Mouse (Mus musculus) forebrain, embryonic 14.5 days (tissue): Measurements from ENCODE around the gene Dpep3. TPM values are rescaled to one million over a fixed set of nuclear protein-coding genes. Genes with fewer than 3 reads are reported as not detected.

Source experiments
- ATAC-seq: fragments of 200-750 bp; cut with Nextera tagmentation; 2 replicates; pipeline ENCODE4 v1.8.0; 2017; ENCODE audit warnings: mild to moderate bottlenecking, moderate library complexity
- DNase-seq: peaks from one replicate; pipeline ENCODE4 v3.0.0-alpha.2; 2015; ENCODE audit warnings: low spot score
- H3K27ac ChIP-seq: fragments of 300-500 bp; sonication (generic); 2 replicates; pipeline ENCODE4 v1.5.1; 2014; ENCODE audit warnings: low read depth, mild to moderate bottlenecking, control low read depth, low read length, moderate library complexity
- H3K27me3 ChIP-seq: fragments of 300-500 bp; sonication (generic); replicated peaks from 2 replicates; pipeline ENCODE4 v1.6.1; 2014; ENCODE audit warnings: low read length, control low read depth, mixed read lengths; ENCODE audit not compliant: control insufficient read depth, insufficient read depth
- H3K36me3 ChIP-seq: fragments of 300-500 bp; sonication (generic); 2 replicates; pipeline ENCODE4 v1.6.1; 2014; ENCODE audit warnings: low read length, control low read depth; ENCODE audit not compliant: control insufficient read depth, insufficient read depth
- H3K4me1 ChIP-seq: fragments of 300-500 bp; sonication (generic); 2 replicates; pipeline ENCODE4 v1.6.1; 2014; ENCODE audit warnings: antibody characterized with exemption, low read length, control low read depth; ENCODE audit not compliant: control insufficient read depth, insufficient read depth
- H3K4me2 ChIP-seq: fragments of 300-500 bp; sonication (generic); 2 replicates; pipeline ENCODE4 v1.6.1; 2014; ENCODE audit warnings: mild to moderate bottlenecking, control low read depth, low read length
- H3K4me3 ChIP-seq: fragments of 300-500 bp; sonication (generic); 2 replicates; pipeline ENCODE4 v1.5.1; 2014; ENCODE audit warnings: low read depth, low read length, control low read depth
- H3K9ac ChIP-seq: fragments of 300-500 bp; sonication (generic); 2 replicates; pipeline ENCODE4 v1.6.1; 2014; ENCODE audit warnings: mild to moderate bottlenecking, low read length, control low read depth, moderate library complexity
- H3K9me3 ChIP-seq: fragments of 300-500 bp; sonication (generic); replicated peaks from 2 replicates; pipeline ENCODE4 v1.6.1; 2016; ENCODE audit warnings: low read length, control low read depth, mixed read lengths; ENCODE audit not compliant: control insufficient read depth
- WGBS: fragments of 180-500 bp; shearing (Covaris S2); extraction: QIAGEN DNeasy Blood & Tissue Kit; methylation state at CpG from one replicate; pipeline ENCODE4 v1.1.7; 2014; 5-methylcytosine and 5-hydroxymethylcytosine counted together
- polyA plus RNA-seq: library from polyadenylated mRNA; unstranded; fragments of >200 nt; fragmentation: Nextera tagmentation; extraction: Ambion mirVana; gene quantifications from 2 replicates; pipeline ENCODE4 v1.2.1, GENCODE M21; 2014

The Dpep3 gene
- polyA plus RNA-seq, 1 experiment from 2014 or later = not detected

DNA sequence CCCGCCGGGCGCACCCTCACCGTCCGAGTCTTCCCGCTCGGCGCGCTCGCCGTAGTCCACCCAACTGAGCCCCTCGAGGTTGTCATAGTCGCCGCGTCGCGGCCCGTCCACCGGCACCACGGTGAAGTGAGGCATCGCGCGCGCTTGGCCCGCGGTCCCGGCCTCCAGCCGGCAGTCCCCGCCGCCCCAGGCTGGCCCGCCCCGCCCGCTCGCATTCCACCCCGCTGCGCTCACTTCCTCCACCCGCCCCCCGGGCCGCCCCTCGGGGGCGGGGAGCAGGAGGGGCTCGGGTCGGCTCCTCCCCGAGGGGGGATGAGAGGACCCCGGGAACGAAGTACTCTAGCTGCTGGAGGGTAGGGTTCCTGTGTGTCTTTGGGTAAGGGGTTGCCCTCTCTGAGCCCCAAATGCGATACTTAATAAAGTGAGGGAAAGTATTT, 13.3 kb downstream of the Dpep3 start, which contains the start of gene Slc12a4:
TSS of gene Slc12a4 (minus strand) at position 193 of the 437 bp plus-strand sequence.
- Histone ChIP-seq H3K36me3 (no peaks in the 10 kb centered on the region), H3K27ac (no peak within 1 kb of the TSS), H3K9ac (peak within 1 kb of the TSS; percentile 55), H3K4me3 (peak within 1 kb of the TSS; percentile 44), H3K4me2 (peak within 1 kb of the TSS; percentile 63), H3K9me3 (no peaks in the 10 kb centered on the region), H3K4me1 (no peaks in the 10 kb centered on the region), H3K27me3 (peaks cover 12% of the 10 kb centered on the region)
- peak; percentile 90 for ATAC-seq
- DNase-seq = peak; percentile 70
- WGBS = under 1% methylated on average over 47 of the region's 47 CpGs

- no peaks in the 10 kb centered on the region for H3K9me3 ChIP-seq
- H3K27me3 ChIP-seq = peaks cover 12% of the 10 kb centered on the region
- no peak overlapping the region for H3K27ac ChIP-seq
- peak overlapping the region; percentile 44 for H3K4me3 ChIP-seq
- H3K36me3 ChIP-seq = no peaks in the 10 kb centered on the region
- H3K4me1 ChIP-seq = no peaks in the 10 kb centered on the region
- H3K9ac ChIP-seq = peak overlapping the region; percentile 55
- 3% methylated on average over 39 of the region's 40 CpGs for WGBS
- peak overlapping the region; percentile 63 for H3K4me2 ChIP-seq
- DNase-seq (peak; percentile 16), ATAC-seq (peak; percentile 82)
Observed at GRCm38 (mm10) chr8:105965266-105965904, 13.8 kb downstream of the Dpep3 start.

DNA sequence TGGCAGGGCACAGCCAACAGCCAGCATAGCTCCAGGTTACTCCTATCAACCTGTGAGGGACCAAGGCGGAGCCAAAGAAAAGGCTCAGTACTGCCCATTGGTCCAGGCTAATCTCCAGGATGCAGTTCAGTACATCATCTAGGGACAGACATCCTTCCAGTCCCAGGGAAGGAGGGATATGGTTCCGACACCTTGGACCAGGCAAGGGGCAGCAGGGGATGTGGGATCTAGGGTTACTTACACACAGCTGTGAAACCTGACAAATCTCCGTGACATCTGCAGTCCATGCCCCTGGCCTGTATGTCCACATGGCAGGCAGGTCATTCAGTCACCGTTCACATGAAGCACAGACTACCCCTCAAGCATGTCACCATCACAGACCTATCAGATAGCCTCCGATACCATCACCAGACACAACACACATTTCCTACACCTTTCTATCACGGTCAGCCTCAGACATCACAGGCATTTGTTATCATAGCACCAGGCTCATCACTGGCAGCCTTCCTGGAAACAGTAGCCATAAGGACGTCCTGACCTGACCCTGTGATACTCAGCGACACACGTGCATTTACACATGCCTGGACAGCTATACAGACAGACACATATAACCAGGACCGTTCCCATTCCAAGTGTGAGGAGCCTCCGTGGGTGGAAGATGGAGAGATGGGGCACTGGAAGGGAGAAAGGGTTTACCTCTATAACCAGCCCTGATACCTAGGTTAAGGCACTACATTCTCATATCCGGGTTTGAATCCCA, 14.5 kb downstream of the Dpep3 start:
- DNase-seq (no peak), ATAC-seq (no peak)
- WGBS = 72% methylated on average over 12 of the region's 12 CpGs
- H3K4me2 ChIP-seq = peak overlapping the region; percentile 63
- H3K36me3 ChIP-seq = no peaks in the 10 kb centered on the region
- H3K27me3 ChIP-seq = peaks cover 12% of the 10 kb centered on the region
- no peak overlapping the region; the same call in 1 of the 2 replicates for H3K4me3 ChIP-seq
- no peaks in the 10 kb centered on the region for H3K4me1 ChIP-seq
- no peak overlapping the region for H3K9ac ChIP-seq
- no peak overlapping the region for H3K27ac ChIP-seq
- no peaks in the 10 kb centered on the region for H3K9me3 ChIP-seq

DNA sequence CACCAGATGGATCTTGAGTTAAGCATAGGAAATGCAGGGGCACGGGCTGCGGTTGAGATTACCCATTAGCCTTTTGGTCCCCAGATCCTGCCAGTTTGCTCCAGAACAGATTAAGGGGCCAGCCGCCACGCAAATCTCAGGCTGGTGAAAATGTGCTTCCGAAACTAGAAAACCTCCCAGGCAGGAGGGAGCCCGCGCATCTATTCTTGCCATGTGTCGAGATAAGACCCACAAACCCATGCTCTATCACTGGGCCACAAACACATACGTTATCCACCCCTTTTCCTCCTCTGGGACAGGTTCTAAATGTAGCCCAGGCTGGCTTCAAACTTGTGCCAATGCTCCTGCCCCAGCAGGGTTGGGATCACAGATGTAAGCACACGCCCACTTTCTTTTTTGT, 17.7 kb downstream of the Dpep3 start:
- 90% methylated on average over 10 of the region's 10 CpGs for WGBS
- no peak overlapping the region for H3K9ac ChIP-seq
- H3K4me3 ChIP-seq = no peak overlapping the region
- H3K36me3 ChIP-seq = no peaks in the 10 kb centered on the region
- no peak overlapping the region for H3K27ac ChIP-seq
- no peaks in the 10 kb centered on the region for H3K9me3 ChIP-seq
- H3K27me3 ChIP-seq = peaks cover 6% of the 10 kb centered on the region; the same call in 1 of the 2 replicates
- no peak overlapping the region for H3K4me2 ChIP-seq
- DNase-seq = no peak
- H3K4me1 ChIP-seq = no peaks in the 10 kb centered on the region
- ATAC-seq = no peak

DNA sequence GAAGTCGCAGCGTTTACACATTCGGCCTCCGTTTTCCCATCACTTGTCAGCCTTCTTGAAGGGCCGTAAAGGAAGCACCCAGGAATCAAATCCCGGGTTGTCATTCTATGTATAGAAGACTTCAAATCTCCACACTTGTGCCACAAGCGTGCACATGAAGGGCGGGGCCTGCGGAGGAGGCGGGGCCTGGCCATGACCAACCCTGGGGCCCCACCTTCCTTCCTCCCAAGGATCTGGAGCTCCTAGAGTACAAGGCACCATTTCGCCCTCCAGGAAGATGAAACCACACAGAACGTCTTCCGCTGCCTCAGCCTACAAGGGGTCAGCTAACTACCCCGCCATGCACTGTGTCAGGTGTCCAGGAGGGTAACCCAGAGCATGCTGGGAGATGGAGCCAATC, 18.1 kb downstream of the Dpep3 start:
- DNase-seq (no peak), ATAC-seq (no peak)
- H3K4me1 ChIP-seq = no peaks in the 10 kb centered on the region
- no peaks in the 10 kb centered on the region for H3K9me3 ChIP-seq
- no peak overlapping the region for H3K4me2 ChIP-seq
- no peaks in the 10 kb centered on the region for H3K36me3 ChIP-seq
- H3K27me3 ChIP-seq = peaks cover 4% of the 10 kb centered on the region; the same call in 1 of the 2 replicates
- H3K9ac ChIP-seq = no peak overlapping the region
- WGBS = 76% methylated on average over 14 of the region's 14 CpGs
- no peak overlapping the region for H3K27ac ChIP-seq
- no peak overlapping the region for H3K4me3 ChIP-seq

- Histone ChIP-seq H3K4me3 (no peak overlapping the region), H3K9ac (no peak overlapping the region), H3K36me3 (no peaks in the 10 kb centered on the region), H3K4me2 (no peak overlapping the region), H3K27me3 (no peaks in the 10 kb centered on the region), H3K9me3 (no peaks in the 10 kb centered on the region), H3K4me1 (no peaks in the 10 kb centered on the region), H3K27ac (no peak overlapping the region)
- WGBS = 77% methylated on average over 7 of the region's 7 CpGs
- DNase-seq (no peak), ATAC-seq (no peak)
Observed at GRCm38 (mm10) chr8:105959350-105959749, 19.9 kb downstream of the Dpep3 start.

DNA sequence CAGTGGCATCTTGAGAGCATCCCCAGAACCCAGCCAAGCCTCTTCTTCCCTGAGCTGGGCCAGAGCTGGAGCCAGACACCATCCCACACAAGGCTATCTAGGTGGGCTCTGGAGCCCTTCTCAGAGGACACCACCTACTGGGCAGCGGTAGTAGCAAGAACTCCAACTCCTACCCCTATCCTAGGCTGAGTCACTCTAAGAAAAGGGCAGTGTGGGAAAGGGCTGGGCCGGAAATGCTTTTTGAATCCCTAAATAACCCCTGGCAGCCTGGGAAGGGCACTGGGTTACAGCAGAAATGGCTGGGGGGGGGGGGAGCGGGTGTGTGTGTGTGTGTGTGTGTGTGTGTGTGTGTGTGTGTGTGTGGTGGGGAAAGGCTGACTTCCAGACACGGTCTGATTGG, 21.4 kb downstream of the Dpep3 start:
- WGBS = 69% methylated on average over 3 of the region's 4 CpGs
- DNase-seq (no peak), ATAC-seq (no peak)
- no peak overlapping the region for H3K4me2 ChIP-seq
- H3K9me3 ChIP-seq = no peaks in the 10 kb centered on the region
- H3K4me3 ChIP-seq = no peak overlapping the region
- no peak overlapping the region for H3K27ac ChIP-seq
- H3K27me3 ChIP-seq = no peaks in the 10 kb centered on the region
- H3K9ac ChIP-seq = no peak overlapping the region
- no peaks in the 10 kb centered on the region for H3K36me3 ChIP-seq
- H3K4me1 ChIP-seq = no peaks in the 10 kb centered on the region

DNA sequence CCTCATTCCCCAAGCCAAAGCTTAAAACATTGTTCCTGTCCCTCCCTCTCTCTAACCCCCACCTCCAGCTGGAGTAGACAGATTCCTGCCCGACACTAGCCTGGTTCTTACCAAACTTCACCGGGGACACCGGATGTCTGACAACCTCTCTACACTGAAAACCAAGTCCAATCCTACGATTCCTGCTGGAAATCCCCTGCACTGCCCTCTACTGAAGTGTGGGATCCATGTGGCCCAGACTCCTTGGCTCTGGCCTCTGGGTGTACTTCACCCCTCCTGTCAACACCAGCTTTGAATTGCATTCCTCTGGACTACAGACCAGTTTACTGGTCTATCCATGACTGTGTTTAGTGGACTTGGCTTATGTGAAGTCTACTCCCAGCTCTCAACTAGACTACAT, 22.7 kb downstream of the Dpep3 start:
- H3K4me1 ChIP-seq = no peaks in the 10 kb centered on the region
- ATAC-seq = no peak
- no peaks in the 10 kb centered on the region for H3K36me3 ChIP-seq
- no peak overlapping the region for H3K4me2 ChIP-seq
- H3K9ac ChIP-seq = no peak overlapping the region
- H3K27me3 ChIP-seq = no peaks in the 10 kb centered on the region
- no peak overlapping the region for H3K27ac ChIP-seq
- H3K9me3 ChIP-seq = no peaks in the 10 kb centered on the region
- no peak for DNase-seq
- WGBS = 88% methylated on average over 4 of the region's 4 CpGs
- H3K4me3 ChIP-seq = no peak overlapping the region
